ENCODE assay signal across 8 mouse cellular contexts in the genomic region with DNA sequence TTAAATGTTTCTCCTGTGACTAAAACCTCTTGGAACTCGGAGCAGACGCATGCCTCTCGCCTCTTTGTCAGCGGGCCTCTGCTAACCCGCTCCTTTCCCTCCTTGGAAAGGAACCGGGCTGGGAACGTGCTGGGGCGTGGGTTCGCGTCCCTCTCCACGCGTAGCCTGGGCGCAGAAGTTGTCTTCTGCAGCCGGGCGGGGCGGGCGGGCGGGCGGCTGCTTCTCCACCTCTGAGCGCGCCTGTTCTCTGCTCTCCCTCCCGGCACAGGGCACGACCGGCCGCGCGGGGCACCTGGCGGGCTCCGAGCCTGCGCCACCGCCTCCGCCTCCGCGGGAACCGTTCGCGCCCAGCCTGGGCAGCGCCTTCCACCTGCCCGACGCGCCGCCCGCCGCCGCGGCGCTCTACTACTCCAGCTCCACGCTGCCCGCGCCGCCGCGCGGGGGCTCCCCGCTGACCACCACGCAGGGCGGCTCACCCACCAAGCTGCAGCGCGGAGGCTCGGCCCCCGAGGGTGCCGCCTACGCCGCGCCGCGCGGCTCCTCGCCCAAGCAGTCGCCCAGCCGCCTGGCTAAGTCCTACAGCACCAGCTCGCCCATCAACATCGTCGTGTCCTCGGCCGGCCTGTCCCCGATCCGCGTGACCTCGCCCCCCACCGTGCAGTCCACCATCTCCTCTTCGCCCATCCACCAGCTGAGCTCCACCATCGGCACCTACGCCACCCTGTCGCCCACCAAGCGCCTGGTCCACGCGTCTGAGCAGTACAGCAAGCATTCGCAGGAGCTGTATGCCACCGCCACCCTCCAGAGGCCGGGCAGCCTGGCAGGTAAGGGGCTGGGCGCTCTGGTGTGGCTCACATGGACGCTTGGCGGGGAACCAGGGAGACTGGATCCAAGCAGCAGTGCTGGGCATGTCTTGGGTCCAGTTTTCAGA.
DNase-seq lines count a peak whose midpoint lies in the region; ATAC-seq lines count a peak whose summit lies in the region.

No protein-coding gene starts in this region.

- 1% methylated on average over 88 of the region's 94 CpGs for WGBS in heart, embryonic 13.5 days
- 1% methylated on average over 85 of the region's 94 CpGs for WGBS in stomach, embryonic 15.5 days

- no peaks in the 10 kb centered on the region for H3K36me3 ChIP-seq in heart, embryonic 13.5 days
- H3K36me3 ChIP-seq in stomach, embryonic 15.5 days = no peaks in the 10 kb centered on the region

- peak overlapping the region; percentile 78 for H3K9ac ChIP-seq in heart, embryonic 13.5 days
- H3K9ac ChIP-seq in stomach, embryonic 15.5 days = peak overlapping the region; percentile 29; the same call in 1 of the 2 replicates

- peak overlapping the region; percentile 99 for H3K4me2 ChIP-seq in heart, embryonic 13.5 days
- H3K4me2 ChIP-seq in stomach, embryonic 15.5 days = peak overlapping the region; percentile 98

- intact Hi-C loops in left cerebral cortex, postnatal 36 days (cut with DNase I) = no loop called here
- intact Hi-C loops in gastrocnemius, postnatal 36 days (cut with DNase I) = no loop called here

- DNase-seq in spleen, adult 18-20 months = peak; percentile 5 to 6
- DNase-seq in spleen, postnatal 36 days (ENCODE audit: low spot score in 2 of 2) = no peak
- peak; percentile 64 to 66 for DNase-seq in cerebellum, postnatal 10 days
- DNase-seq in left cerebral cortex, postnatal 36 days (ENCODE audit: low spot score in 2 of 2) = peak; percentile 43 to 55
- peak; percentile 18 for DNase-seq in mesoderm, embryonic 11.5 days (ENCODE audit: low read depth, low spot score)
- DNase-seq in gastrocnemius, postnatal 36 days = no peak

- no peak overlapping the region for H3K27ac ChIP-seq in heart, embryonic 13.5 days (replicated peaks)
- no peak overlapping the region for H3K27ac ChIP-seq in stomach, embryonic 15.5 days

- peak overlapping the region; percentile 65 for H3K4me3 ChIP-seq in heart, embryonic 13.5 days
- H3K4me3 ChIP-seq in stomach, embryonic 15.5 days (replicated peaks) = peak overlapping the region; percentile 53

- H3K9me3 ChIP-seq in heart, embryonic 13.5 days = no peaks in the 10 kb centered on the region
- no peaks in the 10 kb centered on the region for H3K9me3 ChIP-seq in stomach, embryonic 15.5 days

- ATAC-seq in heart, embryonic 13.5 days (ENCODE audit: extremely low read depth, insufficient number of reproducible peaks, low FRiP score, low TSS enrichment) = no peak
- peak; percentile 41; the same call in 1 of the 2 replicates for ATAC-seq in stomach, embryonic 15.5 days (ENCODE audit: insufficient read depth, low FRiP score, low read depth)

- peaks cover 44% of the 10 kb centered on the region for H3K27me3 ChIP-seq in heart, embryonic 13.5 days (replicated peaks)
- peaks cover 17% of the 10 kb centered on the region for H3K27me3 ChIP-seq in stomach, embryonic 15.5 days (replicated peaks)

- peaks cover 4% of the 10 kb centered on the region for H3K4me1 ChIP-seq in heart, embryonic 13.5 days
- H3K4me1 ChIP-seq in stomach, embryonic 15.5 days = peaks cover 8% of the 10 kb centered on the region; the same call in 1 of the 2 replicates

Comparison
In these comparisons a context has a peak if more than half of its experiments do, and no peak if none do; other contexts are left out.
1. DNase-seq: peak in spleen, adult 18-20 months (2 of 2), cerebellum, postnatal 10 days (2 of 2), left cerebral cortex, postnatal 36 days (2 of 2) and mesoderm, embryonic 11.5 days (single experiment); none in spleen, postnatal 36 days (0 of 2) and gastrocnemius, postnatal 36 days (0 of 2).